Mouse (Mus musculus): ENCODE measurements around the gene Yju2. TPM values are rescaled to one million over a fixed set of nuclear protein-coding genes. Genes with fewer than 3 reads are reported as not detected.

The Yju2 gene
- total RNA-seq, 2 experiments from 2014 or later, result 14.1 to 15.8 TPM

GRCm38 (mm10) chr17:55958584-55958886 is 364 bp upstream of the Yju2 start:
- DNase-seq (ENCODE audit: low spot score in 2 of 2), result no peak
- intact Hi-C loops (cut with DNase I), result loop anchor here (2.0 kb wide), 2 partner anchors 50 to 66 kb away; partner anchors contain the start of gene Zfp959

GRCm38 (mm10) chr17:55959946-55960740 is 1.2 kb downstream of the Yju2 start:
- intact Hi-C loops (cut with DNase I), result loop anchor here (2.0 kb wide), 2 partner anchors 49 to 67 kb away; partner anchors contain the start of gene Zfp959
- DNase-seq (ENCODE audit: low spot score in 2 of 2), result no peak

- intact Hi-C loops (cut with DNase I), result no loop called here
- no peak for DNase-seq (ENCODE audit: low spot score in 2 of 2)
These were observed 1.9 kb downstream of the Yju2 start for GRCm38 (mm10) chr17:55960791-55961190.

- no peak for DNase-seq (ENCODE audit: low spot score in 2 of 2)
- intact Hi-C loops (cut with DNase I), result no loop called here
These were observed 2.7 kb downstream of the Yju2 start for GRCm38 (mm10) chr17:55961631-55962030.

DNA sequence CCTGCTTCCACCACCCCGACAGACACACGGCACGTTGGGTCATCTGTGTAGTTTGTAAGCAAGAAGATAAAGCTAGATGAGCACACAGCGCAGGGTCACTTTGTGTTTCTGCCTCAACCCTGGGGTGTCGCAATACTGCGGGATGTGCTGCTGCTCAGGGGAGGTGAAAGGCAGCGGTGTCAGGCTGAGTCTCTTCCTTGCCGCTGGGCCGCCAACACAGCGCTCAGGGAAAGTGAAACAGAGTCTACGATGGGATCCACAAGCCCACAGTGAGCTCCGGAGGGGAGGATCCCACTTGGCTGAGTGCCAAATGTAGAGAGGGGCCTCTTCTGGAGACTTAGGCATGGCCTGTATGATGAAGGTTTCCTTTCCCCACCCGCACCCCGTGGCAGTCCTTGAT is 4.3 kb downstream of the Yju2 start:
- no peak for DNase-seq (ENCODE audit: low spot score in 2 of 2)
- intact Hi-C loops (cut with DNase I), result no loop called here

GRCm38 (mm10) chr17:55964496-55964895 is 5.6 kb downstream of the Yju2 start:
- intact Hi-C loops (cut with DNase I), result no loop called here
- no peak for DNase-seq (ENCODE audit: low spot score in 2 of 2)

DNA sequence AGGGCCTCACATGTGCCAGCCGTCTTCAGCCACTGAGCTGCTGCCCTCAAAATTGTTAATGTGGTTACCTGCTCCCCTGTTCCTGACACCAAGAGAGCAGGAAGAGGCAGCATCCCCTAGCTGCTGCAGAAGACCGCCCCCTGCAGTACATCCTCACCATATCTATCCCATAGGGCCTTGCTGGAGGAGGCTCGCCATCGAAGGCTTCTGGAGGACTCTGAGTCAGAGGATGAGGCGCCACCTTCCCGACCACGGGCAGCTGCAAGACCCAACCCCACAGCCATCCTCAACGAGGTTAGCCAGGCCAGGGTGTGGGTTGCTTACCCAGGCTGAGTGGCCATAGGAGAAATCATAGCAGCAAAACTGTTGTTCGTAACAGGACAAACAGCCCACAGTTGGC is 6.1 kb downstream of the Yju2 start:
- no peak for DNase-seq (ENCODE audit: low spot score in 2 of 2)
- intact Hi-C loops (cut with DNase I), result no loop called here

DNA sequence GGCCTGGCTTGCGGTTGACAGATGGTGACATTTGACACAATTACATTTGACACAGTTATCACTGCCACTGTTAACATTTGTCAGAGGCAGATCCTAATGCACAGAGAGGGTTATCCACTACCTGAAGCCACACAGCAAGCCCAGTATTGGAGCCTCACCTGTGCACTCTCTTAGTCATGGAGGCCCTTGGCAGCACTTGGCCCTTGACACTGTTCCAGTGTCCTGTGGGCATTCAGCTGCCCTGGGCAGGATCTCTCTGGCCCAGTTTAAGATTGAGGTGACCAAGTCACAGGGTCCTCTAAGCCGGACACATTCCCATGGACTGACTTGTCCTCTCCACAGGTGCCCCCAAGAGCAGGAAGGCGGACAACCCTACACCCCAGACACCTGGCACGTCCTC is 8.3 kb downstream of the Yju2 start:
- DNase-seq (ENCODE audit: low spot score in 2 of 2), result no peak

DNA sequence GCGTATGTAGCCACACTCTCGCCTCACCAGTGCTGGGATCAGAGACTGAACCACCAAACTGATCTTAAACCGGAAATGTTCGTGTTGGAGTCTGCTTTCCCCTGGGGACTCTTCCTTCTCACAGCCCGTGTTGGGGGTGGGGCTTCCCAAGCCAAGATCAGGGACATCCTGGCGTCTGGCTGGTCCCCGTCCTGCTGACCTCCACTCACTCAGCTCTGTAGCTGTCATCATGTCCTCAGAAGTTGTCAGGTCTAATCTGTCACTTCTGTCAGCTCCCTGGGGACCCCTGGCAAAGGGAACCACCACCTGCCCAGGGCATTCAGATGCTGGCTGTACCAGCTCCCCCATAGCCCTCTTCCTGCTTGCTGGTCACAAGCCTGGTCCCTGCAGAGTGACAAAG is 9.3 kb downstream of the Yju2 start:
- no peak for DNase-seq (ENCODE audit: low spot score in 2 of 2)
- intact Hi-C loops (cut with DNase I), result no loop called here

More for the DNA sequence above, 8.3 kb downstream of the Yju2 start:
- intact Hi-C loops (cut with DNase I), result no loop called here

GRCm38 (mm10) chr17:55969560-55969959 is 10.7 kb downstream of the Yju2 start:
- no peak for DNase-seq (ENCODE audit: low spot score in 2 of 2)
- intact Hi-C loops (cut with DNase I), result no loop called here

GRCm38 (mm10) chr17:55969966-55970891 is 11.3 kb downstream of the Yju2 start, which contains the start of gene Shd:
TSS of gene Shd (plus strand) at chr17:55970467.
- intact Hi-C loops (cut with DNase I), result no loop called here
- peak; percentile 44 to 53 for DNase-seq (ENCODE audit: low spot score in 2 of 2)

DNA sequence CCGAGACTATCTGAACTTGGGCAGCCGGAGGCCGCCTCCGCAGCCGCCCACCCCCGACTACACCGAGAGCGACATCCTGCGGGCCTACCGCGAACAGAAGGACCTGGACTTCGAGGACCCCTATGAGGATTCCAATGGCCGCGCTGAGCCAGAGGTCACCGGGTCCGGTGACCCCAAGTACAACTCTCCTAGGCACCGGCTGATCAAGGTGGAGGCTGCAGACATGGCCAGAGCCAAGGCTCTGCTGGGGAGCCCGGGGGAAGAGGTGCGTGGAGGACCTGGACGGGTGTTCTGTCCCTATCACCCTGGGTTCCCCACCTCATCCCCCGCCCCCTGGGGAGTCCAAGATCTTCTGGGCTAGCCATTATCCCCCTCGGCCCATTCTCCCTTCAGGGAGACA is 12.6 kb downstream of the Yju2 start:
- no peak for DNase-seq (ENCODE audit: low spot score in 2 of 2)
- intact Hi-C loops (cut with DNase I), result no loop called here

- peak; percentile 74 for DNase-seq (ENCODE audit: low spot score in 2 of 2)
- intact Hi-C loops (cut with DNase I), result loop anchor here (5.0 kb wide), 1 partner anchor 36 kb away; no protein-coding TSS in a partner anchor
These were observed 17.5 kb downstream of the Yju2 start for GRCm38 (mm10) chr17:55976255-55976862.

DNA sequence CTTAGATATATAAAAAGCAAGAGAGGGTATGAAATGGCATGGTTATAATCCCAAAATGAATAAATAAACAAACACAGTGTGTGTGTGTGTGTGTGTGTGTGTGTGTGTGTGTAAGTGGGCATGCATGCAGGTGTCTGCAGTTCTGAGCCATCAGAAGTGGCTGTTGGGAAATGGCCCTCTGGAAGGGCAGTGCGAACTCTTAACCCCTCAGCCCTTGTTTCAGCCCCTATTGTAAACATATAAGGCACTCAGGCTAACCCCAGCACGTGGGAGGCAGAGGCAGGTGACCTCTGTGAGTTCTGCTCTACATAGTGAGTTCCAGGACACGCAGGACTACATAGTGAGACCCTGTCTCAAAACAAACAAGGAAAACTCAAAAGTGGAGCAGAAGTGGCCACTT is 18.4 kb downstream of the Yju2 start:
- intact Hi-C loops (cut with DNase I), result loop anchor here (5.0 kb wide), 1 partner anchor 35 kb away; no protein-coding TSS in a partner anchor
- no peak for DNase-seq (ENCODE audit: low spot score in 2 of 2)

GRCm38 (mm10) chr17:55986030-55986961 is 27.4 kb downstream of the Yju2 start, which contains the start of gene Fsd1:
TSS of gene Fsd1 (plus strand) at chr17:55986509.
- DNase-seq (ENCODE audit: low spot score in 2 of 2), result peak; percentile 83 to 86
- intact Hi-C loops (cut with DNase I), result no loop called here

GRCm38 (mm10) chr17:55990278-55990898 is 31.5 kb downstream of the Yju2 start:
- intact Hi-C loops (cut with DNase I), result no loop called here
- no peak for DNase-seq (ENCODE audit: low spot score in 2 of 2)

- no peak for DNase-seq (ENCODE audit: low spot score in 2 of 2)
- intact Hi-C loops (cut with DNase I), result no loop called here
These were observed 37.1 kb downstream of the Yju2 start for GRCm38 (mm10) chr17:55996007-55996406.

DNA sequence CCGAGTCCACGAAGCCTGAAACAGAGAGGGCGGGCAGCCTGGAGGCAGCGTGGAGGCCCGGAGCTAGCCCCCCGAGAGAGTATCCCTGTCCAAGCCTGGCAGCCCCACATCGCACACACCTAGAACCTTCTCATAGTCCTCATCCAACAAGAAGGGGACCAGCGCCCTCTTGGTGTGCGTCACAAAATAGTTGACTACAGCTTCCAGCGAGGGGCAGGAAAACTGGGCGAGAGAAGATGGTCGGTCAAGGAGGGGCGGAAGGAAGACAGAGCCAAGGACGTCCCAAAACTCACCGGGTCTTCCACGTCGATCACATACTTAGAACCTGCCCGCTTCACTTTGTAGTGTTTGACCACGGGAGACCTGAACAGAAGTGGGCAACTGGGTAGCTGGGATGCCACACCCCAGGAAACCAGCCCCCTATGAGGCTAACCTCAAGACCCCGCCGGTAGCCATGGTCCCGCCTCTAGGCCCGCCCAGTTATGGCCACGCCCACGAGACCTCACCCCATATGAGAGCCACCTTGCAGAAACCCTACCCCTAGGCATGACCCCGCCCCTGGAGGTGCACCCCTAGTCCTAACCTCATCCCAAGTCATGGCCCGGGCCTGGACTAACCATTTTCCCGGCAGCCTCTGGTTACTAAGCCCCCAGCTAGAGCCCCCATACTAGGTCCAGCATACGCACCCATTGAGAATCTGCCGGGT is 41.0 kb downstream of the Yju2 start:
- DNase-seq (ENCODE audit: low spot score in 2 of 2), result no peak
- intact Hi-C loops (cut with DNase I), result no loop called here
